Mouse (Mus musculus): Measurements from ENCODE around the gene Upp1.

The Upp1 gene

DNA sequence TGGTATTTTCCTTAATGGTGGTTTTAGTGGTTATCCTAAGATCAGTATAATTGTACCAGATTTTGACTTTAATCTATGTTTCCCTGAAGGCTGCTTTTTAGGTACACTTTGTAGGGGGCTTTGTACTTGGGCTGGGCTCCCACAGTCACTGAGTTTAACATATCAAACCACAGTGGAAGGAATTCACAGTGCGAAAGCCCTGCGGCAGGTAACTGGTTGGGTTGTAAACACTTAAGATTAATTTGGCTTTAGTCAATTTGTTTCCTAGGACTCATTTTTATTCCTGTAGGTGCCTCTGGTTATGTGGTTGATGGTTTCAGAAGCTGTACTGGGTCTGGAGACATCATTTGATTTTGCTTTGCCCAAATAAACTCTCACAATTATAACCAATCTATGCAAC is 49.4 kb downstream of the Upp1 start:
- no peak for DNase-seq

DNA sequence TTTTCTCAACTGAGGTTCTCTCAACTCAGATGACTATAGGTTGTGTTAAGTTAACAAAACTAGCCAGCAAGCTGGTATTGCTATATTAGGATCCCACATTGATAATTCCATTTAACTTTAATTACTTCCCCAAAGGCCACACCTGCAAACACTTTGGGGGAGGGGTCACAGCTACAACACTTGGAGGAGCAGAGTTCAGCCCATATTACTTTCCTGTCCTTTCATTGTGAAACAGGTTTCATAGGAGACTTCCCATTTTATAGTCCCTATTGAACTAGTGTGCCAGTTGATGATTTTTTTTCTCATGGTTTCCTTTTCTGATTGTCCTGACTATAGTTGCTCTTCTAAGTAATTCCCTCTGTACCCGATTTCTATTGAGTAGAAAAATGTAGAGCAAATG is 63.6 kb downstream of the Upp1 start:
- no peak for DNase-seq

Measured in liver (tissue).